Mouse (Mus musculus) bone marrow, adult 2 months (tissue): ENCODE results near the gene Slc12a5. TPM values are rescaled to one million over a fixed set of nuclear protein-coding genes. Genes with fewer than 3 reads are reported as not detected.

ENCODE experiments used
- H3K27ac ChIP-seq: fragments of 200-500 bp; 2 replicates; pipeline ENCODE4 v1.5.1; 2012; ENCODE audit warnings: low read depth, mild to moderate bottlenecking, control low read depth, inconsistent platforms, low read length; ENCODE audit not compliant: control insufficient read depth, poor library complexity, insufficient read depth
- H3K4me1 ChIP-seq: fragments of 200-500 bp; 2 replicates; pipeline ENCODE4 v1.6.1; 2011; ENCODE audit warnings: low read length; ENCODE audit not compliant: control insufficient read depth, insufficient read depth
- H3K4me3 ChIP-seq: fragments of 200-500 bp; replicated peaks from 2 replicates; pipeline ENCODE3; 2011; ENCODE audit warnings: mild to moderate bottlenecking, low read depth, low read length, control low read depth; ENCODE audit not compliant: control insufficient read depth
- CTCF ChIP-seq: fragments of 200-500 bp; IDR thresholded peaks from 2 replicates; pipeline ENCODE4 v1.5.1; 2011; ENCODE audit warnings: low read length, control low read depth; ENCODE audit not compliant: control insufficient read depth, insufficient read depth
- POLR2A ChIP-seq: fragments of 200-500 bp; IDR thresholded peaks from 2 replicates; pipeline ENCODE4 v1.6.1; 2011; ENCODE audit warnings: low read depth, mild to moderate bottlenecking, control low read depth, low read length, borderline replicate concordance; ENCODE audit not compliant: control insufficient read depth
- WGBS: fragments of 180-500 bp; shearing (Covaris S2); methylation state at CpG from one replicate; pipeline ENCODE4 v1.1.7; 2018; 5-methylcytosine and 5-hydroxymethylcytosine counted together
- polyA plus RNA-seq: library from polyadenylated mRNA; stranded (reverse); fragments of >200 nt; gene quantifications from 2 replicates; pipeline ENCODE4 v1.2.4, GENCODE M21; 2011; ENCODE audit warnings: low replicate concordance; ENCODE audit not compliant: missing spikeins, insufficient read depth, insufficient read length

The Slc12a5 gene
- polyA plus RNA-seq, 1 experiment, result 5.1 TPM

- TF ChIP-seq POLR2A (no peak), CTCF (no peak)
- WGBS, result 27% methylated on average over 13 of the region's 13 CpGs
- peak overlapping the region; percentile 60 for H3K4me3 ChIP-seq
- no peaks in the 10 kb centered on the region for H3K4me1 ChIP-seq
- H3K27ac ChIP-seq, result no peak overlapping the region
Observed at GRCm38 (mm10) chr2:164952448-164952847, 8.2 kb upstream of the Slc12a5 start.

GRCm38 (mm10) chr2:164953224-164953623, 7.4 kb upstream of the Slc12a5 start:
- H3K4me3 ChIP-seq, result peak overlapping the region; percentile 43
- H3K4me1 ChIP-seq, result no peaks in the 10 kb centered on the region
- 2% methylated on average over 21 of the region's 21 CpGs for WGBS
- H3K27ac ChIP-seq, result no peak overlapping the region
- TF ChIP-seq POLR2A (0 out of 2 replicates have a peak, but pooled peaks have one; percentile 6), CTCF (peak; percentile 80)

- H3K4me3 ChIP-seq, result no peak overlapping the region
- H3K27ac ChIP-seq, result no peak overlapping the region
- no peaks in the 10 kb centered on the region for H3K4me1 ChIP-seq
- WGBS, result 63% methylated on average over 4 of the region's 4 CpGs
- TF ChIP-seq POLR2A (no peak), CTCF (no peak)
Observed at GRCm38 (mm10) chr2:164955725-164956124, 4.9 kb upstream of the Slc12a5 start.

- WGBS, result 74% methylated on average over 5 of the region's 5 CpGs
- TF ChIP-seq CTCF (no peak), POLR2A (no peak)
- no peak overlapping the region for H3K4me3 ChIP-seq
Observed at GRCm38 (mm10) chr2:164956195-164956594, 4.4 kb upstream of the Slc12a5 start.

GRCm38 (mm10) chr2:164957548-164958315, 2.9 kb upstream of the Slc12a5 start:
- no peak overlapping the region for H3K27ac ChIP-seq
- H3K4me3 ChIP-seq, result no peak overlapping the region
- TF ChIP-seq POLR2A (no peak), CTCF (peak; percentile 15; the same call in 1 of the 2 replicates)
- WGBS, result 70% methylated on average over 9 of the region's 9 CpGs
- H3K4me1 ChIP-seq, result no peaks in the 10 kb centered on the region

More at GRCm38 (mm10) chr2:164956195-164956594, 4.4 kb upstream of the Slc12a5 start:
- Histone ChIP-seq H3K4me1 (no peaks in the 10 kb centered on the region), H3K27ac (no peak overlapping the region)

GRCm38 (mm10) chr2:164961506-164962182, 1.0 kb downstream of the Slc12a5 start:
- Histone ChIP-seq H3K27ac (no peak overlapping the region), H3K4me1 (no peaks in the 10 kb centered on the region), H3K4me3 (no peak overlapping the region)
- 0 out of 2 replicates have a peak, but pooled peaks have one; percentile 11 for TF ChIP-seq POLR2A
- TF ChIP-seq CTCF, result peak; percentile 75
- WGBS, result 13% methylated on average over 17 of the region's 17 CpGs

GRCm38 (mm10) chr2:164962183-164962580, 1.6 kb downstream of the Slc12a5 start:
- TF ChIP-seq POLR2A, result no peak
- TF ChIP-seq CTCF, result no peak
- Histone ChIP-seq H3K4me3 (no peak overlapping the region), H3K4me1 (no peaks in the 10 kb centered on the region), H3K27ac (no peak overlapping the region)
- 48% methylated on average over 7 of the region's 7 CpGs for WGBS

- Histone ChIP-seq H3K4me1 (no peaks in the 10 kb centered on the region), H3K27ac (no peak overlapping the region), H3K4me3 (no peak overlapping the region)
- 65% methylated on average over 9 of the region's 9 CpGs for WGBS
- no peak for TF ChIP-seq CTCF
- no peak for TF ChIP-seq POLR2A
Observed at GRCm38 (mm10) chr2:164964242-164964894, 3.8 kb downstream of the Slc12a5 start.
